Mouse (Mus musculus) lung, postnatal 0 days (tissue): ENCODE results near the gene Msx1. TPM values are rescaled to one million over a fixed set of nuclear protein-coding genes. Genes with fewer than 3 reads are reported as not detected.

Source experiments
- ATAC-seq: fragments of 200-750 bp; cut with Nextera tagmentation; 2 replicates; pipeline ENCODE4 v1.8.0; 2017; ENCODE audit warnings: moderate library complexity
- DNase-seq: peaks from one replicate; pipeline ENCODE4 v3.0.0-alpha.2; 2016; ENCODE audit warnings: low spot score
- H3K27ac ChIP-seq: fragments of 300-500 bp; sonication (generic); 2 replicates; pipeline ENCODE4 v1.5.1; 2014; ENCODE audit warnings: antibody characterized with exemption, mild to moderate bottlenecking, low read length, mixed read lengths
- H3K27me3 ChIP-seq: fragments of 300-500 bp; sonication (generic); replicated peaks from 2 replicates; pipeline ENCODE4 v1.6.1; 2014; ENCODE audit warnings: low read length, mixed read lengths; ENCODE audit not compliant: insufficient read depth
- H3K36me3 ChIP-seq: fragments of 300-500 bp; sonication (generic); 2 replicates; pipeline ENCODE4 v1.6.1; 2014; ENCODE audit warnings: low read length, mixed read lengths; ENCODE audit not compliant: insufficient read depth
- H3K4me1 ChIP-seq: fragments of 300-500 bp; sonication (generic); 2 replicates; pipeline ENCODE4 v1.6.1; 2014; ENCODE audit warnings: antibody characterized with exemption, low read depth, low read length, mixed read lengths; ENCODE audit not compliant: insufficient read depth
- H3K4me2 ChIP-seq: fragments of 300-500 bp; sonication (generic); replicated peaks from 2 replicates; pipeline ENCODE4 v1.6.1; 2014; ENCODE audit warnings: low read depth, mild to moderate bottlenecking, low read length, moderate library complexity, mixed read lengths
- H3K4me3 ChIP-seq: fragments of 300-500 bp; sonication (generic); 2 replicates; pipeline ENCODE4 v1.5.1; 2014; ENCODE audit warnings: low read depth, low read length
- H3K9ac ChIP-seq: fragments of 300-500 bp; sonication (generic); replicated peaks from 2 replicates; pipeline ENCODE4 v1.6.1; 2014; ENCODE audit warnings: low read depth, mild to moderate bottlenecking
- H3K9me3 ChIP-seq: fragments of 300-500 bp; sonication (generic); 2 replicates; pipeline ENCODE4 v1.6.1; 2016; ENCODE audit warnings: low read length, mixed read lengths
- CTCF ChIP-seq: IDR thresholded peaks from 2 replicates; pipeline ENCODE4 v1.5.1; 2016; ENCODE audit warnings: antibody characterized with exemption, mild to moderate bottlenecking
- EP300 ChIP-seq: IDR thresholded peaks from 2 replicates; pipeline ENCODE4 v1.6.1; 2016; ENCODE audit warnings: antibody characterized with exemption, mild to moderate bottlenecking, control low read depth
- WGBS: fragments of 180-500 bp; shearing (Covaris S2); extraction: QIAGEN DNeasy Blood & Tissue Kit; methylation state at CpG from one replicate; pipeline ENCODE4 v1.1.7; 2014; 5-methylcytosine and 5-hydroxymethylcytosine counted together
- polyA plus RNA-seq: library from polyadenylated mRNA; unstranded; fragments of >200 nt; fragmentation: Nextera tagmentation; extraction: Ambion mirVana; gene quantifications from 2 replicates; pipeline ENCODE4 v1.2.1, GENCODE M21; 2015

Gene Msx1
- polyA plus RNA-seq, 1 experiment from 2014 or later = 2.2 TPM

GRCm38 (mm10) chr5:37775681-37776080 lies 48.7 kb downstream of the Msx1 start:
- no peaks in the 10 kb centered on the region for H3K36me3 ChIP-seq
- H3K9me3 ChIP-seq = no peaks in the 10 kb centered on the region
- H3K4me2 ChIP-seq = no peak overlapping the region
- ATAC-seq (no peak), DNase-seq (no peak)
- 47% methylated on average over 5 of the region's 5 CpGs for WGBS
- H3K9ac ChIP-seq = no peak overlapping the region
- no peaks in the 10 kb centered on the region for H3K27me3 ChIP-seq
- H3K4me3 ChIP-seq = no peak overlapping the region
- H3K27ac ChIP-seq = no peak overlapping the region
- peak; percentile 17; the same call in 1 of the 2 replicates for TF ChIP-seq CTCF
- TF ChIP-seq EP300 = no peak
- no peaks in the 10 kb centered on the region for H3K4me1 ChIP-seq

DNA sequence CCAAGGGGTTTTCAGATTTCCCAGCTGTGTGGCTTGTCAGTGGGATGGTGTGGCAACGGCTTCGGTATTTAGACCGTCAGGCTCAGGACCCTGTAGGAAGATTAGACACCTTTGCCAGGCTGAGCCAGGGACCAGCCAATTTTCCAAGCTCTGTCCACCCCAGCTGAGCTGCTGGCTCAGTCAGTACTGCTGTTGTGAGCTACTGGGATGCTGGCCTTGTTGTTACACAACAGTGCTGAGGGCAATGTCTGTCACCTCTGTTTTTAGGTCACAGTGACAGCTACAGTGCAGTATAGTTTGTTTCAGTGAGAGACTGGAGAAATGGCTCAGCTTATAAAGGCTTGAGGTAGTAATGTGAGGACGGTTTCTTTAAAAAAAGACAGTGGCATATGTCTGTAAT lies 50.4 kb downstream of the Msx1 start:
- Histone ChIP-seq H3K4me1 (no peaks in the 10 kb centered on the region), H3K27ac (no peak overlapping the region), H3K4me2 (no peak overlapping the region), H3K36me3 (no peaks in the 10 kb centered on the region), H3K9ac (no peak overlapping the region), H3K27me3 (no peaks in the 10 kb centered on the region), H3K9me3 (no peaks in the 10 kb centered on the region), H3K4me3 (no peak overlapping the region)
- ATAC-seq (no peak), DNase-seq (no peak)
- 65% methylated on average over 4 of the region's 4 CpGs for WGBS
- TF ChIP-seq CTCF = no peak
- TF ChIP-seq EP300 = no peak

GRCm38 (mm10) chr5:37770870-37771269 lies 53.5 kb downstream of the Msx1 start:
- WGBS = 77% methylated on average over 6 of the region's 6 CpGs
- TF ChIP-seq EP300 (no peak), CTCF (no peak)

More at GRCm38 (mm10) chr5:37770870-37771269, 53.5 kb downstream of the Msx1 start:
- Histone ChIP-seq H3K36me3 (no peaks in the 10 kb centered on the region), H3K4me1 (no peaks in the 10 kb centered on the region), H3K9me3 (no peaks in the 10 kb centered on the region), H3K27ac (no peak overlapping the region), H3K4me2 (no peak overlapping the region), H3K27me3 (no peaks in the 10 kb centered on the region), H3K4me3 (no peak overlapping the region), H3K9ac (no peak overlapping the region)
- ATAC-seq = no peak
- DNase-seq = no peak

Other genes starting within 250 kb of the Msx1 start
- gene Stk32b, start 107.4 kb downstream of the Msx1 start, polyA plus RNA-seq = 0.05 TPM in 1 of 2 replicates, not detected in the other
- gene Cytl1, start 89.1 kb downstream of the Msx1 start, polyA plus RNA-seq = 5.7 and 5.8 TPM in 2 replicates
- 27.9 and 29.1 TPM in 2 replicates for gene Stx18, start 214.2 kb upstream of the Msx1 start, polyA plus RNA-seq